Mouse (Mus musculus) megakaryocyte, embryonic 14.5 days (primary cell): Measurements from ENCODE around the gene Zfp11.

Experiments used
- FLI1 ChIP-seq: IDR thresholded peaks from 2 replicates; pipeline ENCODE4 v1.6.1; 2012; ENCODE audit warnings: low read length, inconsistent platforms, mixed read lengths
- GATA1 ChIP-seq: IDR thresholded peaks from 3 replicates; pipeline ENCODE4 v1.6.1; 2012; ENCODE audit warnings: mixed read lengths, low read length, inconsistent platforms, borderline replicate concordance

GRCm38 (mm10) chr5:129701706-129702105, 31.8 kb upstream of the Zfp11 start:
- no peak for TF ChIP-seq GATA1
- TF ChIP-seq FLI1, result no peak
